In the genomic region with DNA sequence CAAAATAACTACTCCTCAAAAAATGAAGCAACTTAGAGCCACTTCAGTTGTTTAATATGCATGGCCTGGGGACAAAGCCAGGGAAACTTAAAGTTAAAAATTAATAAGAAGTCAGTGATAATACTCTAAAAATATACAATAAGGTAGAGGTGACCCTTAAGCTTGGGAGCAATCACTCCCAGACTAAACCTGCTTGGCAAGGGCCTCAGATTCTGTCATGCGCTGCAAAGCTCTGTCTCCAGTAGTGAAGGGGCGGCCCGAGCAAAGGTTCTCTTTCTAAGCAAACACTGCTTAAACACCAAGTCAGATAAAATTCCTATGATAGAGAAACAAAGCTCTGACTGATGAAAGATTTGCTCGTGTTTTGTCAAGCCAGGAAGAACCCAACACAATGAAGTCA, we compare ENCODE assay signal across 16 mouse cellular contexts.
DNase-seq lines count a peak whose midpoint lies in the region; ATAC-seq and TF ChIP-seq lines count a peak whose summit lies in the region.
"Had no signal": no experiment of that assay in that cellular context is flagged by ENCODE, and none has a peak within 500 bp of the region (broad histone marks: within the 10 kb centered on the region; RNA-seq: fewer than 3 reads in every experiment).

No protein-coding gene starts in this region.

- no peak for ATAC-seq in midbrain, embryonic 11.5 days (ENCODE audit: low FRiP score)
- no peak for ATAC-seq in midbrain, embryonic 14.5 days (ENCODE audit: low FRiP score, low TSS enrichment)
- ATAC-seq in stomach, postnatal 0 days (ENCODE audit: low FRiP score, low TSS enrichment): peak; percentile 91
- ATAC-seq: forebrain, embryonic 16.5 days; hindbrain, embryonic 16.5 days had no signal

- no peaks in the 10 kb centered on the region for H3K36me3 ChIP-seq in heart, embryonic 10.5 days
- no peaks in the 10 kb centered on the region for H3K36me3 ChIP-seq in midbrain, embryonic 11.5 days (ENCODE audit: control insufficient read depth, insufficient read depth, low read length)
- no peaks in the 10 kb centered on the region for H3K36me3 ChIP-seq in midbrain, embryonic 14.5 days (ENCODE audit: control insufficient read depth, insufficient read depth, low read length)
- H3K36me3 ChIP-seq in stomach, postnatal 0 days (ENCODE audit: control insufficient read depth, insufficient read depth, low read length): no peaks in the 10 kb centered on the region
- H3K36me3 ChIP-seq: embryonic facial prominence, embryonic 15.5 days had no signal

- no peak overlapping the region for H3K9ac ChIP-seq in midbrain, embryonic 11.5 days (ENCODE audit: low read length)
- H3K9ac ChIP-seq in midbrain, embryonic 14.5 days (replicated peaks; ENCODE audit: low read length): no peak overlapping the region
- H3K9ac ChIP-seq in stomach, postnatal 0 days (ENCODE audit: low read length): no peak overlapping the region
- H3K9ac ChIP-seq: embryonic facial prominence, embryonic 15.5 days; limb, embryonic 12.5 days had no signal

- peaks cover 70% of the 10 kb centered on the region for H3K4me1 ChIP-seq in heart, embryonic 10.5 days
- H3K4me1 ChIP-seq in midbrain, embryonic 11.5 days (ENCODE audit: control insufficient read depth, insufficient read depth, low read length): peaks cover 4% of the 10 kb centered on the region; the same call in 1 of the 2 replicates
- H3K4me1 ChIP-seq in midbrain, embryonic 14.5 days (ENCODE audit: control insufficient read depth, insufficient read depth, low read length): peaks cover 6% of the 10 kb centered on the region
- peaks cover 4% of the 10 kb centered on the region for H3K4me1 ChIP-seq in stomach, postnatal 0 days (replicated peaks; ENCODE audit: control insufficient read depth, insufficient read depth)

- peak overlapping the region; percentile 42; the same call in 1 of the 2 replicates for H3K27ac ChIP-seq in heart, embryonic 10.5 days
- no peak overlapping the region for H3K27ac ChIP-seq in midbrain, embryonic 11.5 days (ENCODE audit: low read depth, low read length)
- no peak overlapping the region for H3K27ac ChIP-seq in midbrain, embryonic 14.5 days (replicated peaks; ENCODE audit: low read depth, low read length)
- peak overlapping the region; percentile 83 for H3K27ac ChIP-seq in stomach, postnatal 0 days (replicated peaks)
- H3K27ac ChIP-seq: embryonic facial prominence, embryonic 15.5 days; limb, embryonic 12.5 days had no signal

- no peak for TF ChIP-seq EP300 in stomach, postnatal 0 days (optimal IDR thresholded peaks at IDR 0.05)

- no peaks in the 10 kb centered on the region for H3K27me3 ChIP-seq in heart, embryonic 10.5 days (ENCODE audit: insufficient read depth, poor library complexity, severe bottlenecking)
- H3K27me3 ChIP-seq in midbrain, embryonic 11.5 days (ENCODE audit: control insufficient read depth, insufficient read depth, low read length): no peaks in the 10 kb centered on the region
- no peaks in the 10 kb centered on the region for H3K27me3 ChIP-seq in midbrain, embryonic 14.5 days (ENCODE audit: control insufficient read depth, insufficient read depth, low read length)
- no peaks in the 10 kb centered on the region for H3K27me3 ChIP-seq in stomach, postnatal 0 days (ENCODE audit: control insufficient read depth, insufficient read depth, low read length)
- H3K27me3 ChIP-seq: embryonic facial prominence, embryonic 15.5 days; limb, embryonic 12.5 days; megakaryocyte, embryonic 14.5 days had no signal

- no peak for DNase-seq in heart, embryonic 10.5 days (ENCODE audit: low spot score)
- DNase-seq in heart, adult 9 months (ENCODE audit: low spot score in 2 of 2): no peak
- peak; percentile 12 for DNase-seq in midbrain, embryonic 11.5 days (ENCODE audit: low spot score, missing footprints)
- no peak for DNase-seq in midbrain, embryonic 14.5 days
- peak; percentile 86 for DNase-seq in kidney, postnatal 14 days
- DNase-seq in stomach, postnatal 0 days (ENCODE audit: low spot score): peak; percentile 88
- DNase-seq in layer of hippocampus, postnatal 14 days (ENCODE audit: low spot score in 2 of 2): no peak
- no peak for DNase-seq in frontal cortex, postnatal 10 days (ENCODE audit: low spot score in 2 of 2)
- DNase-seq: cerebellum, postnatal 14 days; gastrocnemius, postnatal 10 days; right cerebral cortex, postnatal 4 days had no signal

- no peak for TF ChIP-seq CTCF in stomach, postnatal 0 days (IDR thresholded peaks at IDR 0.05; ENCODE audit: low read depth)

- H3K4me3 ChIP-seq in heart, embryonic 10.5 days: no peak overlapping the region
- H3K4me3 ChIP-seq in midbrain, embryonic 11.5 days (ENCODE audit: low read depth, low read length): no peak overlapping the region
- H3K4me3 ChIP-seq in midbrain, embryonic 14.5 days (replicated peaks; ENCODE audit: low read depth, low read length): no peak overlapping the region
- H3K4me3 ChIP-seq in stomach, postnatal 0 days (ENCODE audit: low read depth, low read length): no peak overlapping the region
- H3K4me3 ChIP-seq: embryonic facial prominence, embryonic 15.5 days; limb, embryonic 12.5 days; megakaryocyte, embryonic 14.5 days had no signal

- 43% methylated on average over 4 of the region's 4 CpGs for WGBS in heart, embryonic 10.5 days
- 76% methylated on average over 4 of the region's 4 CpGs for WGBS in midbrain, embryonic 11.5 days
- WGBS in midbrain, embryonic 14.5 days: 80% methylated on average over 4 of the region's 4 CpGs
- WGBS in stomach, postnatal 0 days: 40% methylated on average over 4 of the region's 4 CpGs

- no peak overlapping the region for H3K4me2 ChIP-seq in midbrain, embryonic 11.5 days
- H3K4me2 ChIP-seq in midbrain, embryonic 14.5 days (ENCODE audit: low read length): no peak overlapping the region
- no peak overlapping the region for H3K4me2 ChIP-seq in stomach, postnatal 0 days (replicated peaks; ENCODE audit: low read depth)
- H3K4me2 ChIP-seq: embryonic facial prominence, embryonic 15.5 days; limb, embryonic 12.5 days had no signal

- H3K9me3 ChIP-seq in heart, embryonic 10.5 days: no peaks in the 10 kb centered on the region
- no peaks in the 10 kb centered on the region for H3K9me3 ChIP-seq in midbrain, embryonic 11.5 days (ENCODE audit: control insufficient read depth, low read length)
- H3K9me3 ChIP-seq in midbrain, embryonic 14.5 days (ENCODE audit: control insufficient read depth, low read length): no peaks in the 10 kb centered on the region
- no peaks in the 10 kb centered on the region for H3K9me3 ChIP-seq in stomach, postnatal 0 days (ENCODE audit: control insufficient read depth, low read length)
- H3K9me3 ChIP-seq: embryonic facial prominence, embryonic 15.5 days; limb, embryonic 12.5 days; megakaryocyte, embryonic 14.5 days had no signal

Comparison
In these comparisons a context has a peak if more than half of its experiments do, and no peak if none do; other contexts are left out.
1. DNase-seq: peak in midbrain, embryonic 11.5 days (single experiment), kidney, postnatal 14 days (single experiment) and stomach, postnatal 0 days (single experiment); none in heart, embryonic 10.5 days (single experiment), heart, adult 9 months (0 of 2), midbrain, embryonic 14.5 days (single experiment), layer of hippocampus, postnatal 14 days (0 of 2) and frontal cortex, postnatal 10 days (0 of 2).
2. H3K27ac ChIP-seq: peak in heart, embryonic 10.5 days (single experiment) and stomach, postnatal 0 days (single experiment); none in midbrain, embryonic 11.5 days (single experiment) and midbrain, embryonic 14.5 days (single experiment).